In the genomic region with DNA sequence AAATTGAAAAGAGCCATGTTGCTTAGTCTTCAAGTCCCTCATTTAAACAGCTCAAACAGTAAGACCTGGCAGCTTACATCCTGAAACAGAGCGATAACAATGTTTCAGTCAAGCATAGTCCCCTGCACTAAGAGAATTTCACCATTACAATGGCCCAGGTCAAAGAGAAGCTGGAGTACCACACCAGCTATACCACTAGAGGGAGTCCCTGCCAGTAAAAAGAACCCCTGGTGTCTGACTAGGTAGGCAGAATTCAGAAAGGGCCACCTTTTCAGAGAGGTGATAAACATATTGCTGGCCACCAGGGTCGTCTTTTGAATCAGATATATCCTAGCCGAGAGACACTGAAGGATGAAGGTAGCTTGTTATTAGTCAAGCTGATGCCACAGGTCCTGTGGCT, we compare ENCODE assay signal across 9 mouse cellular contexts. TPM values are rescaled to one million over a fixed set of nuclear protein-coding genes. Genes with fewer than 3 reads are reported as not detected.
DNase-seq lines count a peak whose midpoint lies in the region; ATAC-seq and TF ChIP-seq lines count a peak whose summit lies in the region.
"Had no signal": no experiment of that assay in that cellular context is flagged by ENCODE, and none has a peak within 500 bp of the region (broad histone marks: within the 10 kb centered on the region; RNA-seq: fewer than 3 reads in every experiment).

No protein-coding gene starts in this region.

- WGBS in cerebellum, adult 2 months = 38% methylated on average over 3 of the region's 3 CpGs
- WGBS in thymus, adult 2 months = 54% methylated on average over 3 of the region's 3 CpGs
- WGBS in kidney, embryonic 16.5 days = 48% methylated on average over 3 of the region's 3 CpGs

- H3K9ac ChIP-seq in kidney, embryonic 16.5 days (replicated peaks; ENCODE audit: low read length) = no peak overlapping the region
- H3K9ac ChIP-seq: heart, embryonic 15.5 days had no signal

- peaks cover 61% of the 10 kb centered on the region for H3K36me3 ChIP-seq in thymus, adult 2 months (ENCODE audit: control insufficient read depth, insufficient read depth, low read length)
- peaks cover 55% of the 10 kb centered on the region for H3K36me3 ChIP-seq in kidney, embryonic 16.5 days (ENCODE audit: insufficient read depth, low read length)

- peak; percentile 86 for ATAC-seq in erythroblast, adult 5-6 weeks (replicated peaks; ENCODE audit: low FRiP score, poor library complexity, severe bottlenecking)
- 0 out of 2 replicates have a peak, but pooled peaks have one; percentile 69 for ATAC-seq in kidney, embryonic 16.5 days (ENCODE audit: low FRiP score, low TSS enrichment)
- ATAC-seq in megakaryocyte-erythroid progenitor cell, adult 5-6 weeks (replicated peaks; ENCODE audit: low FRiP score, low TSS enrichment, poor library complexity, severe bottlenecking) = peak; percentile 100

- H3K27ac ChIP-seq in cerebellum, adult 2 months (ENCODE audit: insufficient read depth, low read length) = no peak overlapping the region
- H3K27ac ChIP-seq in thymus, adult 2 months (ENCODE audit: control insufficient read depth, insufficient read depth, low read length) = no peak overlapping the region
- H3K27ac ChIP-seq in kidney, embryonic 16.5 days (ENCODE audit: low read length) = no peak overlapping the region
- H3K27ac ChIP-seq: heart, embryonic 15.5 days had no signal

- H3K27me3 ChIP-seq in cerebellum, adult 2 months (ENCODE audit: control insufficient read depth, insufficient read depth, low read length) = no peaks in the 10 kb centered on the region
- H3K27me3 ChIP-seq in thymus, adult 2 months (ENCODE audit: control insufficient read depth, insufficient read depth, low read length) = no peaks in the 10 kb centered on the region
- no peaks in the 10 kb centered on the region for H3K27me3 ChIP-seq in kidney, embryonic 16.5 days (ENCODE audit: insufficient read depth, low read length)
- H3K27me3 ChIP-seq: heart, embryonic 15.5 days had no signal

- H3K4me1 ChIP-seq in cerebellum, adult 2 months (ENCODE audit: control insufficient read depth, insufficient read depth, low read length) = no peaks in the 10 kb centered on the region
- no peaks in the 10 kb centered on the region for H3K4me1 ChIP-seq in thymus, adult 2 months (replicated peaks; ENCODE audit: control insufficient read depth, insufficient read depth, low read length)
- H3K4me1 ChIP-seq in kidney, embryonic 16.5 days (ENCODE audit: insufficient read depth, low read length) = no peaks in the 10 kb centered on the region
- H3K4me1 ChIP-seq: heart, embryonic 15.5 days had no signal

- DNase-seq in cerebellum, adult 2 months = no peak
- DNase-seq in cerebellum, postnatal 4 days (ENCODE audit: low spot score in 2 of 2) = no peak
- peak; percentile 49 for DNase-seq in thymus, adult 2 months
- DNase-seq in thymus, adult 18-20 months = no peak
- DNase-seq in yolk sac, embryonic 10.5 days (ENCODE audit: low spot score) = peak; percentile 9

- no peak for TF ChIP-seq POLR2A in cerebellum, adult 2 months (IDR thresholded peaks at IDR 0.05; ENCODE audit: borderline replicate concordance, insufficient read depth, low read length)
- TF ChIP-seq POLR2A in thymus, adult 2 months (IDR thresholded peaks at IDR 0.05; ENCODE audit: control insufficient read depth, extremely low read depth, insufficient read depth, low read length, poor library complexity) = no peak

- H3K4me3 ChIP-seq in cerebellum, adult 2 months (replicated peaks; ENCODE audit: insufficient read depth, low read depth, low read length) = no peak overlapping the region
- H3K4me3 ChIP-seq in thymus, adult 2 months (ENCODE audit: control insufficient read depth, insufficient read depth, low read length) = no peak overlapping the region
- H3K4me3 ChIP-seq in kidney, embryonic 16.5 days (ENCODE audit: low read length) = no peak overlapping the region
- H3K4me3 ChIP-seq: heart, embryonic 15.5 days had no signal

- H3K9me3 ChIP-seq in kidney, embryonic 16.5 days (ENCODE audit: low read length) = no peaks in the 10 kb centered on the region
- H3K9me3 ChIP-seq: heart, embryonic 15.5 days had no signal

- no peak overlapping the region for H3K4me2 ChIP-seq in kidney, embryonic 16.5 days (replicated peaks; ENCODE audit: low read depth, low read length)
- H3K4me2 ChIP-seq: heart, embryonic 15.5 days had no signal

- peak; percentile 40; the same call in 1 of the 2 replicates for TF ChIP-seq CTCF in cerebellum, adult 2 months (IDR thresholded peaks at IDR 0.05; ENCODE audit: borderline replicate concordance, insufficient read depth, low read depth, low read length)
- TF ChIP-seq CTCF in thymus, adult 2 months (IDR thresholded peaks at IDR 0.05; ENCODE audit: borderline replicate concordance, control insufficient read depth, extremely low read depth, insufficient read depth, low read length, poor library complexity) = no peak

RNA-seq across cellular contexts. Expression of a gene that starts 9.0 kb away (rescaled TPM):
- polyA plus RNA-seq in cerebellum, adult 2 months (2012; rRNA removed) = 411 and 417 TPM in 2 replicates
- 115 and 127 TPM in 2 replicates for polyA plus RNA-seq in thymus, adult 2 months (2012; rRNA removed)
- total RNA-seq in erythroblast, adult 5-6 weeks (2015; ENCODE audit: low replicate concordance) = 50.3 and 53.9 TPM in 2 replicates
- 49.2 and 54.2 TPM in 2 replicates for total RNA-seq in erythroblast, adult 5-6 weeks (2017; ENCODE audit: low replicate concordance)
- 383 and 417 TPM in 2 replicates for polyA plus RNA-seq in kidney, embryonic 16.5 days (2015; fragmentation: Nextera tagmentation; extraction: Ambion mirVana)
- total RNA-seq in megakaryocyte-erythroid progenitor cell, adult 5-6 weeks (2014; fragmentation: Nextera tagmentation) = 173 and 209 TPM in 2 replicates
- total RNA-seq in megakaryocyte-erythroid progenitor cell, adult 5-6 weeks (2017) = 330 and 537 TPM in 2 replicates

RNA-seq across cellular contexts. Expression of a gene that starts 9.1 kb away (rescaled TPM):
- polyA plus RNA-seq in cerebellum, adult 2 months (2012; rRNA removed) = 36.9 and 41.1 TPM in 2 replicates
- polyA plus RNA-seq in thymus, adult 2 months (2012; rRNA removed) = 3.6 and 4.0 TPM in 2 replicates
- 15.5 and 21.9 TPM in 2 replicates for total RNA-seq in erythroblast, adult 5-6 weeks (2015; ENCODE audit: low replicate concordance)
- total RNA-seq in erythroblast, adult 5-6 weeks (2017; ENCODE audit: low replicate concordance) = 6.5 and 11.3 TPM in 2 replicates
- polyA plus RNA-seq in kidney, embryonic 16.5 days (2015; fragmentation: Nextera tagmentation; extraction: Ambion mirVana) = 45.2 and 58.1 TPM in 2 replicates
- 21.0 and 28.1 TPM in 2 replicates for total RNA-seq in megakaryocyte-erythroid progenitor cell, adult 5-6 weeks (2014; fragmentation: Nextera tagmentation)
- 41.0 and 71.2 TPM in 2 replicates for total RNA-seq in megakaryocyte-erythroid progenitor cell, adult 5-6 weeks (2017)

RNA-seq across cellular contexts. Expression of a gene that starts 22.8 kb away (rescaled TPM):
- polyA plus RNA-seq in cerebellum, adult 2 months (2012; rRNA removed) = 0.43 and 0.60 TPM in 2 replicates
- 0.31 and 5.0 TPM in 2 replicates for polyA plus RNA-seq in thymus, adult 2 months (2012; rRNA removed)
- not detected in 2 replicates for total RNA-seq in erythroblast, adult 5-6 weeks (2015; ENCODE audit: low replicate concordance)
- total RNA-seq in erythroblast, adult 5-6 weeks (2017; ENCODE audit: low replicate concordance) = not detected in 2 replicates
- polyA plus RNA-seq in kidney, embryonic 16.5 days (2015; fragmentation: Nextera tagmentation; extraction: Ambion mirVana) = not detected in 2 replicates
- not detected in 2 replicates for total RNA-seq in megakaryocyte-erythroid progenitor cell, adult 5-6 weeks (2014; fragmentation: Nextera tagmentation)
- total RNA-seq in megakaryocyte-erythroid progenitor cell, adult 5-6 weeks (2017) = not detected in 2 replicates

RNA-seq across cellular contexts. Expression of a gene that starts 23.7 kb away (rescaled TPM):
- 144 and 153 TPM in 2 replicates for polyA plus RNA-seq in cerebellum, adult 2 months (2012; rRNA removed)
- polyA plus RNA-seq in thymus, adult 2 months (2012; rRNA removed) = 92.8 and 109 TPM in 2 replicates
- total RNA-seq in erythroblast, adult 5-6 weeks (2015; ENCODE audit: low replicate concordance) = 39.9 and 42.5 TPM in 2 replicates
- total RNA-seq in erythroblast, adult 5-6 weeks (2017; ENCODE audit: low replicate concordance) = 25.8 and 25.9 TPM in 2 replicates
- polyA plus RNA-seq in kidney, embryonic 16.5 days (2015; fragmentation: Nextera tagmentation; extraction: Ambion mirVana) = 166 and 172 TPM in 2 replicates
- 102 and 146 TPM in 2 replicates for total RNA-seq in megakaryocyte-erythroid progenitor cell, adult 5-6 weeks (2014; fragmentation: Nextera tagmentation)
- 107 and 126 TPM in 2 replicates for total RNA-seq in megakaryocyte-erythroid progenitor cell, adult 5-6 weeks (2017)

RNA-seq across cellular contexts. Expression of a gene that starts 48.9 kb away (rescaled TPM):
- polyA plus RNA-seq in cerebellum, adult 2 months (2012; rRNA removed) = 0.18 and 0.25 TPM in 2 replicates
- 0.51 and 1.2 TPM in 2 replicates for polyA plus RNA-seq in thymus, adult 2 months (2012; rRNA removed)
- total RNA-seq in erythroblast, adult 5-6 weeks (2015; ENCODE audit: low replicate concordance) = not detected in 2 replicates
- 0.51 TPM in 1 of 2 replicates, not detected in the other for total RNA-seq in erythroblast, adult 5-6 weeks (2017; ENCODE audit: low replicate concordance)
- 0.46 and 0.55 TPM in 2 replicates for polyA plus RNA-seq in kidney, embryonic 16.5 days (2015; fragmentation: Nextera tagmentation; extraction: Ambion mirVana)
- not detected in 2 replicates for total RNA-seq in megakaryocyte-erythroid progenitor cell, adult 5-6 weeks (2014; fragmentation: Nextera tagmentation)
- 0.80 TPM in 1 of 2 replicates, not detected in the other for total RNA-seq in megakaryocyte-erythroid progenitor cell, adult 5-6 weeks (2017)

Comparison
In these comparisons a context has a peak if more than half of its experiments do, and no peak if none do; other contexts are left out.
1. DNase-seq: peak in thymus, adult 2 months (single experiment) and yolk sac, embryonic 10.5 days (single experiment); none in cerebellum, adult 2 months (0 of 2), cerebellum, postnatal 4 days (0 of 2) and thymus, adult 18-20 months (0 of 2).
2. Peak in every context shown above with its lines, with median percentiles within 50 percentile points of each other: ATAC-seq.